Mouse (Mus musculus): ENCODE results near the gene Gm17387.

DNA sequence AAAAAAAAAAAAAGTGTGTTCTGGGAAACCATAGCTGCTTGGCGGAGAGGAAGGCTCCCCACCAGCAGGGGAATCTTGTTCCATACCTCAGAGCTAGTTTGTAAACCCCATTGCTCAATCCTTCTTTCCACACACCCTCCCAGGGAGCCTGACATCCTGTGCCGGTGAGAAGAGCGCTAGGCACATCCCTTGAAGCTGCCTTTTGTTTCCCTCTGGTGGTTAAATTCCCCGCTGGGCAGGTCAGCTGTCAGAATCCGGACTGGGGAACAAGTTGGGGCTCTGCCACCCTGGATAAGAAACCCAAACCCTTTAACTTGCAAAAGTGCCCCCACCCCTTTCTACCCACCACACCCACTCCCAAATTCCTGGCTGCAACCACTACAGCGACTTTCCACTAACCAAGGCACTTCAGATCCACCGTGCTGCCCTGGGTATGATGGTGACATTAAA is 20.6 kb upstream of the Gm17387 start:
- TF ChIP-seq CTCF (IDR thresholded peaks at IDR 0.05; ENCODE audit: insufficient read depth, low read depth, low read length): no peak
- TF ChIP-seq POLR2A (IDR thresholded peaks at IDR 0.05; ENCODE audit: insufficient read depth, low read depth, low read length): no peak

Measured in olfactory bulb, adult 2 months (tissue).